Mouse (Mus musculus): Measurements from ENCODE around the gene Reep6. TPM values are rescaled to one million over a fixed set of nuclear protein-coding genes. Genes with fewer than 3 reads are reported as not detected.
A peak's percentile ranks its signal among the peaks of the same experiment; 100 is the strongest.

Reep6 gene
- polyA plus RNA-seq, 1 experiment: 17.6 TPM

DNA sequence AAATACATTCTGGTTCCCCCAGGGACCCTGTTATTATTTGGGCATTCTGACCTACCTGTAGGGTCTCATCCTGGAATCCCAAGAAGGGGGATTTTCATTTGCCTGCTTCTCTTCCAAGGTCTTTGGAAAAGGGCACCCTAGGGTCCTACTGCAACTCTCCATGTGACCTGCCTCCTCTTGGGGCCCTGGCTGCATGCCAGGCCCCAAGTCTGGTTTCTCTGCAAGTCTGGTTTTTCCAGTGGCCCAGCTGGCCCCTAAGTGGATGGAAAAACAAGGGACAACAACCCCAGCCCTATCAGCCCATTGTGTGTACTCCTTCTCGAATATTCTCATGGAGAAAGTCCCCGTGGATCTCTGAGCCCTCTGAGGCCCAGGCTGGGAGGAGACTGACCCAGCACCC is 1.1 kb downstream of the Reep6 start:
- no peak for TF ChIP-seq CTCF (IDR thresholded peaks at IDR 0.05; ENCODE audit: low read depth, low read length)
- Histone ChIP-seq H3K36me3 (ENCODE audit: control insufficient read depth, insufficient read depth, low read length, poor library complexity, severe bottlenecking) (no peaks in the 10 kb centered on the region), H3K27ac (ENCODE audit: insufficient read depth, low read length) (no peak overlapping the region), H3K4me1 (ENCODE audit: control insufficient read depth, insufficient read depth, low read length) (peaks cover 2% of the 10 kb centered on the region), H3K9me3 (replicated peaks; ENCODE audit: control insufficient read depth, insufficient read depth, low read length, poor library complexity, severe bottlenecking) (no peaks in the 10 kb centered on the region), H3K4me3 (ENCODE audit: low read depth, low read length) (peak overlapping the region; percentile 62; the same call in 1 of the 2 replicates), H3K9ac (ENCODE audit: low read depth, poor library complexity, severe bottlenecking) (peak overlapping the region; percentile 45; the same call in 1 of the 2 replicates), H3K27me3 (ENCODE audit: control insufficient read depth, insufficient read depth, low read length, poor library complexity, severe bottlenecking) (no peaks in the 10 kb centered on the region)

DNA sequence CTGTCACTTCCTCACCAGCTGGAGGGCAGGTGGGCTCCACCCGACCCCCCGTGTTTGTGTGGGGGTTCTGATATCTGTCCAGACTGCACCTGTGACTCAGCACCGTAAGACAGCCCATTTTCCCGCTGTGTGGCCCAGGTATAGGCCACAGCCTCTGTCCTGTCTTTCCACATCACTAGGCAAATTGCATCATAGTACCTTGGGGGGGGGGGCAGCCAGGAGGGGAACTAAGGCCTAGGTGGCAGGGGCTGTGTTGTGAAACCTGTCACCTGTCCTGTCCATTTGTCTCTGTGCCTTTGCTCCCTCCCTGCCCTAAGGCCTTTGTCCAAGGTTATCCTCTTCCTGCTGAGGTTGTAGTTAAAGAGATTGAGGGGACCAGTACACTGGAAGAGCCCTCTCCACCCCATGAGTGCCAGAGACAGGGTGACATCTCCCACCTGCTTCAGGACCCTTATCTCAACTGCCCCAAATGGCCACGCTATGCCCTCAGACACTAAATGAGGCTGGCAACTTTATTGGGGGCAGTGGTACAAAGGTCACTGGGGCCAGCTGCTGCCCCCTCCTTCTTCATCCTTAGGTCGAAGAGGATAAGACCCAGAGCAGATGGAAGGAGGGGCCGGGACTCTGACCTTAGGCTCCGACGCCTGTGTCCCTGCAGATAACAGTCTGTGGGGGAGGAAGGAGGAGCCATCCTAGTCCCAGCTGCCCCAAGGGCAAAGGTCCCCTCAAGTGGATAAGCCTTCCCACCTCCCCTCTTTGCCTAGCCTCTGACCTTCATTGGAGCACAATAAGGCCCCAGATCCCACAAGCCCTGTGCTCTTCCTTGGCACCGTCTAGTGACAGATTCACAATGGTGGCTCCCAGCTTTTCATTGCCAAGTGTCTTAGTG is 2.1 kb downstream of the Reep6 start:
- Histone ChIP-seq H3K9me3 (replicated peaks; ENCODE audit: control insufficient read depth, insufficient read depth, low read length, poor library complexity, severe bottlenecking) (no peaks in the 10 kb centered on the region), H3K9ac (ENCODE audit: low read depth, poor library complexity, severe bottlenecking) (no peak overlapping the region), H3K4me1 (ENCODE audit: control insufficient read depth, insufficient read depth, low read length) (peaks cover 2% of the 10 kb centered on the region), H3K27me3 (ENCODE audit: control insufficient read depth, insufficient read depth, low read length, poor library complexity, severe bottlenecking) (no peaks in the 10 kb centered on the region), H3K36me3 (ENCODE audit: control insufficient read depth, insufficient read depth, low read length, poor library complexity, severe bottlenecking) (no peaks in the 10 kb centered on the region), H3K4me3 (ENCODE audit: low read depth, low read length) (no peak overlapping the region), H3K27ac (ENCODE audit: insufficient read depth, low read length) (no peak overlapping the region)
- TF ChIP-seq POLR2A (IDR thresholded peaks at IDR 0.05; ENCODE audit: insufficient read depth, low read length): no peak
- TF ChIP-seq CTCF (IDR thresholded peaks at IDR 0.05; ENCODE audit: low read depth, low read length): no peak
- TF ChIP-seq EP300 (IDR thresholded peaks at IDR 0.05; ENCODE audit: insufficient read depth, low read depth, low read length): no peak

DNA sequence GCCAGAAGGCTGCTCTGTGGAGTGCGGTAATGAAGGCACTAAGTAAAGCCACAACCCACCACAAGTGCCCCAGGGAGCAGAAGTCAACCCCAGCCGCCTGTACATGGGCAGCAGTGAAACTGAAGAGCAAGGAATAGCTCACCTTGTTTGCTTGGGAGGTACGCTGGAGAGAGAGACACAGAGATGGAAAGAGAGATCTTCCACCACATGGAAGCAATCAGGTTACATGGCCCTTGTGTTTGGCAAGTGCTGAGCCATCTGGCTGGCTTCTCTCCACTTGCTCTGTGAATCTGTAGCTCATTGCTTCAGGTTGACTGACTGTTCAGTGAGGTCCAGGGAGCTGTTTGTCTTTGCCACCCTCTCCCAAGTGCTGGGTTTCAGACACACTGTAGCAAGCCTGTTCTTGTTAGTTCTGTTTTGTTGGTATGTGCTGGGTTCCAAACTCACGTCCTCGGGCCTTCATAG is 2.8 kb downstream of the Reep6 start:
- no peaks in the 10 kb centered on the region for H3K27me3 ChIP-seq (ENCODE audit: control insufficient read depth, insufficient read depth, low read length, poor library complexity, severe bottlenecking)
- H3K4me3 ChIP-seq (ENCODE audit: low read depth, low read length): no peak overlapping the region
- TF ChIP-seq CTCF (IDR thresholded peaks at IDR 0.05; ENCODE audit: low read depth, low read length) (no peak), EP300 (IDR thresholded peaks at IDR 0.05; ENCODE audit: insufficient read depth, low read depth, low read length) (no peak), POLR2A (IDR thresholded peaks at IDR 0.05; ENCODE audit: insufficient read depth, low read length) (no peak)
- H3K27ac ChIP-seq (ENCODE audit: insufficient read depth, low read length): no peak overlapping the region
- H3K4me1 ChIP-seq (ENCODE audit: control insufficient read depth, insufficient read depth, low read length): peaks cover 2% of the 10 kb centered on the region
- no peaks in the 10 kb centered on the region for H3K36me3 ChIP-seq (ENCODE audit: control insufficient read depth, insufficient read depth, low read length, poor library complexity, severe bottlenecking)
- no peaks in the 10 kb centered on the region for H3K9me3 ChIP-seq (replicated peaks; ENCODE audit: control insufficient read depth, insufficient read depth, low read length, poor library complexity, severe bottlenecking)
- H3K9ac ChIP-seq (ENCODE audit: low read depth, poor library complexity, severe bottlenecking): no peak overlapping the region

DNA sequence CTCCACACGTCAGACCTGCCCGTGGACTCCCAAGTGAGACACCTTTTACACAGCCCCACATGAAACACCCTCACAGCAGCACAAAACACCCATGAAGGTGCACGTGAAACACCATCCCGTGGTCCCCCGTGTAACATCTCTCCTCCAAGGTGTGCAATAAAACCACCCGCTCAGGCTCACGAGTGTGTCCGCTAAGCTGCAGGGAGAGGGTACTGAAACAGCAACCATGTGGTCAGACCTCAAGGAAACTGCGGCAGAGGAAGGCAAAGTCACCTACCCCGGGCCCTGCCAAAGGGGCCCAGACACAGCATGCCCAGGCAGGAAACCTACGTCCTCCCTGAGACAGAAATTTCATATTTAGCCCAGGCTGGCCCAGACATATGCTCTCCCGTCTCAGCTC is 6.5 kb downstream of the Reep6 start:
- H3K4me1 ChIP-seq (ENCODE audit: control insufficient read depth, insufficient read depth, low read length): peaks cover 2% of the 10 kb centered on the region
- no peaks in the 10 kb centered on the region for H3K27me3 ChIP-seq (ENCODE audit: control insufficient read depth, insufficient read depth, low read length, poor library complexity, severe bottlenecking)
- H3K9ac ChIP-seq (ENCODE audit: low read depth, poor library complexity, severe bottlenecking): 0 out of 2 replicates have a peak overlapping the region, but pooled peaks have one; percentile 60
- no peaks in the 10 kb centered on the region for H3K36me3 ChIP-seq (ENCODE audit: control insufficient read depth, insufficient read depth, low read length, poor library complexity, severe bottlenecking)
- H3K4me3 ChIP-seq (ENCODE audit: low read depth, low read length): no peak overlapping the region
- TF ChIP-seq CTCF (IDR thresholded peaks at IDR 0.05; ENCODE audit: low read depth, low read length) (no peak), POLR2A (IDR thresholded peaks at IDR 0.05; ENCODE audit: insufficient read depth, low read length) (no peak), EP300 (IDR thresholded peaks at IDR 0.05; ENCODE audit: insufficient read depth, low read depth, low read length) (no peak)
- no peak overlapping the region for H3K27ac ChIP-seq (ENCODE audit: insufficient read depth, low read length)
- no peaks in the 10 kb centered on the region for H3K9me3 ChIP-seq (replicated peaks; ENCODE audit: control insufficient read depth, insufficient read depth, low read length, poor library complexity, severe bottlenecking)

DNA sequence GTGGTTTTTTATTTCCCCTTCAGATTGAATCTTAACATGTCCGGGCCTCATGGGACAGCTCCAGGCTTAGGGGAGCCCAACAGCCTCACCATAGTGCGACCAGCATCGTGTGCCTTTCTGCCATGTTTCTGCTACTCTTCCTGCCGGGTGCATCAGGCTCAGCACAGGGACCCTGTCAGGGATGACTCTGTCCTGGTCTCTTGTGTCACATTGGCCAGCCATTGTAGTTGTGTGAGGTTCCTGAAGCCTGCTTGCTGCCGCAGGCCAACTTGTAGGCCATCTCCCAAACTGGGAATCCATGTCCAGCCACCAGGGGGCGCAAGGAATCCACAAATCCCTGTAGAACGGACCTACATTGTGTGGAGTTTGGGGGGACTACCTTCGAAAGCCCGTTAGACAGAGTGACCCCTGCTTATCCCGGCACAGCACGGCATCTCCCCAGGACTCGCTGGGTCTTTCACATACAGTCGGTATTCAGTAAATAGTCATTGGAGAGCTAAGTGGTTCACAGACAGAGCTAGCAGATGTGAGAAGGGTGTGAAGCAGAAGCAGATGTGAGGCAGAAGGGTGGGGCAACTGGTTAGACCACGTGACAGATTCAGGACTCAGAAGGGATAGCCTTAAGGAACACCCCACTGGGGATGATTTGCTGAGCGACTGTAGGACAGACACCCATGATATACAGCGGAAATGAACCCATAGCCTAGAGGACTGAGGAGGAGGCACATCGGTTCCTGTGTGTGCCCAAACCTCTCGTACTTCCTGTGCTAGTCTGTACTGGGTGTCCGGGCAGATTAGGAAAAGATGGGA is 10.4 kb downstream of the Reep6 start:
- no peak for TF ChIP-seq EP300 (IDR thresholded peaks at IDR 0.05; ENCODE audit: insufficient read depth, low read depth, low read length)
- TF ChIP-seq CTCF (IDR thresholded peaks at IDR 0.05; ENCODE audit: low read depth, low read length): peak; percentile 85
- Histone ChIP-seq H3K36me3 (ENCODE audit: control insufficient read depth, insufficient read depth, low read length, poor library complexity, severe bottlenecking) (no peaks in the 10 kb centered on the region), H3K4me1 (ENCODE audit: control insufficient read depth, insufficient read depth, low read length) (peaks cover 4% of the 10 kb centered on the region), H3K27me3 (ENCODE audit: control insufficient read depth, insufficient read depth, low read length, poor library complexity, severe bottlenecking) (no peaks in the 10 kb centered on the region), H3K9me3 (replicated peaks; ENCODE audit: control insufficient read depth, insufficient read depth, low read length, poor library complexity, severe bottlenecking) (no peaks in the 10 kb centered on the region), H3K4me3 (ENCODE audit: low read depth, low read length) (no peak overlapping the region), H3K27ac (ENCODE audit: insufficient read depth, low read length) (no peak overlapping the region), H3K9ac (ENCODE audit: low read depth, poor library complexity, severe bottlenecking) (peak overlapping the region; percentile 16; the same call in 1 of the 2 replicates)
